Mouse (Mus musculus) ES-Bruce4 (cell line): ENCODE data around the gene Vmn1r17. TPM values are rescaled to one million over a fixed set of nuclear protein-coding genes. Genes with fewer than 3 reads are reported as not detected.

Source experiments
- H3K27ac ChIP-seq: 2 replicates; pipeline ENCODE4 v1.5.1; 2012; ENCODE audit warnings: low read length, inconsistent platforms; ENCODE audit not compliant: insufficient read depth
- H3K27me3 ChIP-seq: 2 replicates; pipeline ENCODE4 v1.6.1; 2012; ENCODE audit warnings: mild to moderate bottlenecking, low read length, inconsistent platforms; ENCODE audit not compliant: control insufficient read depth, poor library complexity, insufficient read depth, severe bottlenecking
- H3K36me3 ChIP-seq: 2 replicates; pipeline ENCODE4 v1.6.1; 2012; ENCODE audit warnings: inconsistent platforms, mild to moderate bottlenecking, low read length, moderate library complexity; ENCODE audit not compliant: control insufficient read depth, poor library complexity, insufficient read depth, severe bottlenecking
- H3K4me1 ChIP-seq: one replicate; pipeline ENCODE4 v1.8.1; 2011; ENCODE audit warnings: low read length; ENCODE audit not compliant: control insufficient read depth, insufficient read depth
- H3K4me3 ChIP-seq: 2 replicates; pipeline ENCODE4 v1.5.1; 2011; ENCODE audit warnings: low read depth, mild to moderate bottlenecking, low read length
- H3K9ac ChIP-seq: 2 replicates; pipeline ENCODE4 v1.6.1; 2012; ENCODE audit warnings: low read depth, mild to moderate bottlenecking, inconsistent platforms; ENCODE audit not compliant: poor library complexity, severe bottlenecking
- H3K9me3 ChIP-seq: replicated peaks from 2 replicates; pipeline ENCODE4 v1.6.1; 2012; ENCODE audit warnings: mild to moderate bottlenecking, low read length, inconsistent platforms; ENCODE audit not compliant: control insufficient read depth, poor library complexity, insufficient read depth, severe bottlenecking
- CTCF ChIP-seq: IDR thresholded peaks from one replicate; pipeline ENCODE4 v1.8.1; 2011; ENCODE audit warnings: low read depth, low read length
- EP300 ChIP-seq: IDR thresholded peaks from 2 replicates; pipeline ENCODE4 v1.6.1; 2011; ENCODE audit warnings: low read depth, low read length; ENCODE audit not compliant: insufficient read depth
- POLR2A ChIP-seq: IDR thresholded peaks from one replicate; pipeline ENCODE4 v1.8.1; 2011; ENCODE audit warnings: low read length; ENCODE audit not compliant: insufficient read depth
- polyA plus RNA-seq: library from polyadenylated mRNA; stranded (reverse); fragments of >200 nt; gene quantifications from 2 replicates; pipeline ENCODE4 v1.2.4, GENCODE M21; 2011; ENCODE audit warnings: low read depth; ENCODE audit not compliant: missing spikeins, insufficient read depth, insufficient read length

The Vmn1r17 gene
- polyA plus RNA-seq, 1 experiment = not detected

DNA sequence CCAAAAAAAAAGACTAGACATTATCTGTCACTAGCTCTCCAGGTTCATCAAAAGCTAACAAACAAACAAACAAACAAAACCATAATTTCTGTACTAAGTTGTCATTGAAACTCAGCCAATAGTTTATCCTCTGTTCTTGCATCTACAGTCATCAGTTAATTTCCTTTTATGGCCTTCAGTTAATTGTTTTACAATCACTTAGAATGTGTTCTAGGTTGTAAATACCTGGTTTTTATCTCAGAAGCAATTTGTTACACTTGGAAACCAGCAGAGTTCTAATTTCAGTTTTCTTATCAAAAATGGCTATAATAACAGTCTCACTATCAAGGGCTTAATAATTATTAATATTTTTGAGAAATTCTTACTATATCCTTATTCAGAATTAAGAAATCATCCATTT is 37.4 kb downstream of the Vmn1r17 start:
- Histone ChIP-seq H3K27ac (no peak overlapping the region), H3K36me3 (no peaks in the 10 kb centered on the region), H3K27me3 (no peaks in the 10 kb centered on the region), H3K9me3 (no peaks in the 10 kb centered on the region), H3K4me1 (no peaks in the 10 kb centered on the region), H3K9ac (no peak overlapping the region), H3K4me3 (no peak overlapping the region)
- no peak for TF ChIP-seq CTCF
- no peak for TF ChIP-seq EP300
- no peak for TF ChIP-seq POLR2A

Other genes with a start within 250 kb of the Vmn1r17 start
- gene Vmn1r11, start 230.3 kb downstream of the Vmn1r17 start, polyA plus RNA-seq = not detected in 2 replicates
- gene Vmn1r12, start 206.8 kb downstream of the Vmn1r17 start, polyA plus RNA-seq = not detected in 2 replicates
- gene Vmn1r13, start 160.4 kb downstream of the Vmn1r17 start, polyA plus RNA-seq = 1.7 and 1.8 TPM in 2 replicates
- gene Vmn1r14, start 132.0 kb downstream of the Vmn1r17 start, polyA plus RNA-seq = not detected in 2 replicates
- 0.33 TPM in 1 of 2 replicates, not detected in the other for gene Vmn1r15, start 105.8 kb downstream of the Vmn1r17 start, polyA plus RNA-seq
- gene Vmn1r16, start 34.2 kb downstream of the Vmn1r17 start, polyA plus RNA-seq = not detected in 2 replicates
- 0.05 and 0.09 TPM in 2 replicates for gene Vmn1r18, start 32.1 kb upstream of the Vmn1r17 start, polyA plus RNA-seq
- gene Vmn1r19, start 40.1 kb upstream of the Vmn1r17 start, polyA plus RNA-seq = not detected in 2 replicates
- gene Vmn1r20, start 65.2 kb upstream of the Vmn1r17 start, polyA plus RNA-seq = not detected in 2 replicates
- 15.9 and 19.7 TPM in 2 replicates for gene Ppm1k, start 171.7 kb upstream of the Vmn1r17 start, polyA plus RNA-seq
- gene Herc6, start 217.3 kb upstream of the Vmn1r17 start, polyA plus RNA-seq = 4.8 and 6.2 TPM in 2 replicates